Mouse (Mus musculus) forebrain, embryonic 12.5 days (tissue): ENCODE data around the gene Aamdc. TPM values are rescaled to one million over a fixed set of nuclear protein-coding genes. Genes with fewer than 3 reads are reported as not detected.

Source experiments
- ATAC-seq: fragments of 200-750 bp; cut with Nextera tagmentation; 2 replicates; pipeline ENCODE4 v1.8.0; 2017; ENCODE audit warnings: moderate TSS enrichment; ENCODE audit not compliant: low FRiP score
- H3K27ac ChIP-seq: fragments of 300-500 bp; sonication (generic); 2 replicates; pipeline ENCODE4 v1.5.1; 2016; ENCODE audit warnings: mild to moderate bottlenecking
- H3K27me3 ChIP-seq: fragments of 300-500 bp; sonication (generic); 2 replicates; pipeline ENCODE4 v1.6.1; 2016; ENCODE audit warnings: mild to moderate bottlenecking
- H3K36me3 ChIP-seq: fragments of 300-500 bp; sonication (generic); replicated peaks from 2 replicates; pipeline ENCODE4 v1.6.1; 2016; ENCODE audit warnings: mild to moderate bottlenecking
- H3K4me1 ChIP-seq: fragments of 300-500 bp; sonication (generic); 2 replicates; pipeline ENCODE4 v1.6.1; 2016
- H3K4me2 ChIP-seq: fragments of 300-500 bp; sonication (generic); 2 replicates; pipeline ENCODE4 v1.6.1; 2016; ENCODE audit warnings: mild to moderate bottlenecking, moderate library complexity
- H3K4me3 ChIP-seq: fragments of 300-500 bp; sonication (generic); replicated peaks from 2 replicates; pipeline ENCODE4 v1.5.1; 2016; ENCODE audit warnings: mild to moderate bottlenecking
- H3K9ac ChIP-seq: fragments of 300-500 bp; sonication (generic); 2 replicates; pipeline ENCODE4 v1.6.1; 2016; ENCODE audit warnings: mild to moderate bottlenecking
- H3K9me3 ChIP-seq: fragments of 300-500 bp; sonication (generic); 2 replicates; pipeline ENCODE4 v1.6.1; 2016
- WGBS: fragments of 180-500 bp; shearing (Covaris S2); methylation state at CpG from one replicate; pipeline ENCODE4 v1.1.7; 2016; 5-methylcytosine and 5-hydroxymethylcytosine counted together
- polyA plus RNA-seq: library from polyadenylated mRNA; unstranded; fragments of >200 nt; fragmentation: Nextera tagmentation; extraction: Ambion mirVana; gene quantifications from 2 replicates; pipeline ENCODE4 v1.2.1, GENCODE M21; 2016

Gene Aamdc
- polyA plus RNA-seq, result 35.5 and 36.5 TPM in 2 replicates

DNA sequence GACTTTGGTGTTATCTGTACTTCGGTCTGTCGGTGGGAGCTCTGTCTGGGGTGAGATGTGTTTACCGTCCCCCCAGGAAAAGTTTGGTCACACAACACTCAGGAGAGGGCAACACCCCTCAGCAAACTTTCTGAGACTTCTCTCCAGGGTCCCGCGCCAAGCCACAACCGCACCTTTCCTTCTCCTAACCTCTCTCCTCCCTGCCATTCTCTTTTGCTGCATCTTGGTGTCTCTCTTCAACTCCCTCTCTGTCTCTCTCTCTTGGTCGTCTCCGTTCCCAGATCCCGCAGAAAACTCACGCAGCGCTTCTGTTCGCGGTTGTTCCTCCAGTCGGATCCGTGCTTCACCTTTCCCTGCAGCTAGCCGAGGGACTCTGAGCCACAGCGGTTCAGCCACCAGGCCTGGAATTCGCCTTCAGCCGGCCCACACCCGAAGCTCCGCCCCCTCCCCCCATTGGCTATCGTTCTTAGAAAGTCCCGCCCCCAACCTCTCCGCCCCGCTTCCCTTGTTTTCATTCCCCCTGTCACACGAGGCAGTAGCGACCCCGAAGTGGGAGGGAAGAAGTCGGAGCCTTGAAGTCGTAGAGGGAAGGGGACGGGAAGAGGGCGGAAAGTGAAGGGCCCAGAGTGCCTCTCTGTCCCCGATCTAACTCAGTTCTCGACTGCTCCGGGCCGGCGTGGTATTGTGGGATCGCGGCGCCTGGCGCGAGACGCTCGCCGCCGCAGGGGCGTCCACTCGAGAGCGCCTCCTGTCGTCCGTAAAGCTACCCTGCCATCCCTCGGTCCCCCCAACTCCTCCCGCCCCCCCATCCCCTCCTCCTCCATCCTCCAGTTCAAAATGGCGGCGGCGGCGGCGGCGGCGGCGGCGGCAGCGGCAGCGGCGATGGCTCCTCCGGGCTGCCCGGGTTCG lies at the start of gene Aamdc, which contains the start of gene Rsf1:
TSS of gene Aamdc (minus strand) at position 431 of the 909 bp plus-strand sequence.
TSS of gene Rsf1 (plus strand) at position 823 of the 909 bp plus-strand sequence.
- ATAC-seq, result peak; percentile 96
- Histone ChIP-seq H3K27ac (peak within 1 kb of the TSS; percentile 99), H3K27me3 (no peaks in the 10 kb centered on the region), H3K9ac (peak within 1 kb of the TSS; percentile 99), H3K9me3 (no peaks in the 10 kb centered on the region), H3K4me1 (peaks cover 11% of the 10 kb centered on the region), H3K4me2 (peak within 1 kb of the TSS; percentile 85), H3K4me3 (peak within 1 kb of the TSS; percentile 99), H3K36me3 (no peaks in the 10 kb centered on the region; the same call in 1 of the 2 replicates)
- under 1% methylated on average over 54 of the region's 68 CpGs for WGBS

DNA sequence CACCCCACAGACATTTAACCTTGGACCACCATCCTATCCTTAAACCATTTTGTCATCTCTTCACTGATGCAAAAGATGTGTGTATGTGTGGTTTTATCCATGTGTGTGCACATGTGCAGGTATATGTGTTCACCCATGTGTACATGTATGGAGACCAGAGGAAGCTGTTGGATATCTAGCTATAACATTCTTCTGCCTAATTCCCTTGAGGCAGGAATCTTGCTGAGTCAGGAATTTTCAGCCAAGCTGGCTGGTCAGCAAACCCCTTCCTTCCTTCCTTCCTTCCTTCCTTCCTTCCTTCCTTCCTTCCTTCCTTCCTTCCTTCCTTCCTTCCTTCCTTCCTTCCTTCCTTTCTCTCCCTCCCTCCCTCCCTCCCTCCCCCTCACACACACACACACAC lies 44.1 kb upstream of the Aamdc start:
- Histone ChIP-seq H3K36me3 (no peaks in the 10 kb centered on the region), H3K9me3 (no peaks in the 10 kb centered on the region), H3K27ac (no peak overlapping the region), H3K4me1 (no peaks in the 10 kb centered on the region), H3K4me2 (no peak overlapping the region), H3K27me3 (no peaks in the 10 kb centered on the region), H3K9ac (no peak overlapping the region), H3K4me3 (no peak overlapping the region)
- ATAC-seq, result no peak

DNA sequence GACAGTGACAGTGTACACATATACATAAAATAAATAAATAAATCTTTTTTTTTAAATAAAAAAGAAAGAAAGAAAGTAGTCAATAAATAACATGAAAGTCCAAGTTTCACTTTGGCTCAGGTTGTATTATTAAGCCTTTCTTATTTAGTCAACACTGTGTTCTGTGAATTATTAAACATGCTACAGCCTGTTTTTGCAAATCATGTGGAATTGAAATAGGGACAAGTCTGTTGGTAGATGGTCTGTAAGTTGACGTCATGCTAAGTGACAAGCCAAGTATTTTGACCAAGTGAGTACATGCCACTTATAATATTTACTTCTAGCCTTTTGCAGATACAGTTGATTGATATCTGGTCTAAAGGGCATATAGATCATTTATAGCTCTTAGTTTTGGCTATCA lies 43.4 kb upstream of the Aamdc start:
- Histone ChIP-seq H3K9ac (no peak overlapping the region), H3K4me1 (no peaks in the 10 kb centered on the region), H3K9me3 (no peaks in the 10 kb centered on the region), H3K27ac (no peak overlapping the region), H3K4me2 (no peak overlapping the region), H3K36me3 (peaks cover 6% of the 10 kb centered on the region), H3K27me3 (no peaks in the 10 kb centered on the region), H3K4me3 (no peak overlapping the region)
- WGBS, result 100% methylated on average over 1 of the region's 1 CpGs
- ATAC-seq, result no peak

DNA sequence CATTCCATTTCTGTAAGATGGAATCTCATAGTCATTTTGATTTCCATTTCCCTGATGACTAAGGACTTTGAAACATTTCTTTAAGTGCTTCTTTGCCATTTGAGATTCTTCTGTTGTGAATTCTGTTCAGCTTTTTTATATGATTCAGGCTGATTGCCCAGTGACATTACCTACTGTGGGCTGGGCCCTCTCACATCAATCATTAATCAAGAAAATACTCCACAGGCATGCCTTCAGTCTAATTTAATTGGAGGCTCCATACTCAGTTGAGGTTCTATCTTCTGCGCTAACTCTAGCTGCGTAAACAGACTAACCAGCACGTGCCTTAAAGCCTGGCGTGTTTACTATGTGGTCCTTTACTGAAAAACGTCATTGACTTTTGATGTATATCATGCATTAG lies 42.0 kb upstream of the Aamdc start:
- Histone ChIP-seq H3K36me3 (peaks cover 7% of the 10 kb centered on the region), H3K4me3 (no peak overlapping the region), H3K9me3 (no peaks in the 10 kb centered on the region), H3K4me1 (no peaks in the 10 kb centered on the region), H3K27me3 (no peaks in the 10 kb centered on the region), H3K9ac (no peak overlapping the region), H3K4me2 (no peak overlapping the region), H3K27ac (no peak overlapping the region)
- ATAC-seq, result no peak
- 94% methylated on average over 5 of the region's 5 CpGs for WGBS

DNA sequence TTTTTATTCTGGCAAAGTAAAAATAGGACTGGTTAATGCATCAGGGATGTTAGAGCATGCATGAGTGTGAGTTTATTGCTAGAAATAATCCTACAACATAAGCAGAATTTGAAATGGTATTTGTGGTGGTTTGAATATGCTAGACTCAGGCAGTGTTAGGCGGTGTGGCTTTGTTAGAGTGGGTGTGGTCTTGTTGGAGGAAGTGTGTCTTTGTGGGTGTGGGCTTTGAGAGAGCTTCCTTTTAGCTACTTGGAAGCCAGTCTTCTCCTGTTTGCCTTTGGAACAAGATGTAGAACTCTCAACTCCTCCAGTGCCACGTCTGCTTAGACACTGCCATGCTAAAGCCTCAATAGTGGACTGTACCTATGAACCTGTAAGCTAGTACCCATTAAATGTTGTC lies 19.3 kb upstream of the Aamdc start:
- WGBS, result 92% methylated on average over 2 of the region's 2 CpGs
- H3K4me1 ChIP-seq, result no peaks in the 10 kb centered on the region
- no peak overlapping the region for H3K9ac ChIP-seq
- H3K27me3 ChIP-seq, result no peaks in the 10 kb centered on the region
- no peak for ATAC-seq
- H3K9me3 ChIP-seq, result 0 out of 2 replicates have a peak, but pooled peaks cover 3% of the 10 kb centered on the region
- H3K27ac ChIP-seq, result no peak overlapping the region
- no peak overlapping the region for H3K4me2 ChIP-seq
- no peak overlapping the region for H3K4me3 ChIP-seq
- H3K36me3 ChIP-seq, result no peaks in the 10 kb centered on the region

DNA sequence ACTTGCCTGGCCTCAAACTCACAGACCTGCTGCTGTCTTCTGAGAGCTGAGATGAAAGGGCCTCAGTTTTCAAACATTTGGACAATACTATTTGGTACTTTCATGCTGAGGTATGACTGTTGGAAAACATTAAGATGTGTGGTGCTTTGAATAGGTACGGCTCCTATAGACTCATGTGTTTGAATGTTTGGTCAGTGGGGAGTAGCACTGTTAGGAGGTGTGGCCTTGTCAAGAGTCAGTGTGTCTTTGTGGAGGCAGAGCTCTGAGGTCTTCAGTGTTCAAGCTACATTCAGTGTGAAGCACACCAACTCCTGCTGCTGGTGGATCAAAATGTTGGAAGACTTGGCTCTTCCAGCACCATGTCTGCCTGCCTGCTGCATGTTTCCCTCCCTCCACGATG lies 14.2 kb upstream of the Aamdc start:
- H3K4me3 ChIP-seq, result no peak overlapping the region
- no peak overlapping the region for H3K4me2 ChIP-seq
- no peak overlapping the region for H3K27ac ChIP-seq
- H3K9ac ChIP-seq, result no peak overlapping the region
- 0 out of 2 replicates have a peak, but pooled peaks cover 3% of the 10 kb centered on the region for H3K9me3 ChIP-seq
- H3K27me3 ChIP-seq, result no peaks in the 10 kb centered on the region
- no peak for ATAC-seq
- H3K36me3 ChIP-seq, result peaks cover 8% of the 10 kb centered on the region
- WGBS, result 94% methylated on average over 2 of the region's 2 CpGs
- peaks cover 8% of the 10 kb centered on the region for H3K4me1 ChIP-seq

DNA sequence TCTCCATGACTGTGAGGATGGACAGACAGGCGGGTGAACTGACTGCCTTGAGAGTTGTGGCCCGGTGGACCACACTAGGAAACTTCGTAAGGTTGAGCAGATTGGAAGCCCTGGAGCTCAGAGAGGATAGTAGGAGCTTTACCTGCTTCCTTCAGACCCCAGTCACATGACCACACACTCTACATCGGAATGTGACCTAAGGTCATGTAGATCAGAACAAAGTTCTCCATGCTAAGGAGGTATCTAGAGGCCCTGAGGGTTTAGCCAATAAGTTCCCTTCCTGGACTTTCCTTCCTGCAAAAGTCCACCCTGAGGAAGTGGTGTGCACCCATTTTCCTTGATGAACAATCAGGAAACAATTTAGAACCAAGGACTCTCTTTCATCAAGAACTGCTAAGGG lies 13.1 kb upstream of the Aamdc start:
- Histone ChIP-seq H3K9me3 (0 out of 2 replicates have a peak, but pooled peaks cover 3% of the 10 kb centered on the region), H3K9ac (no peak overlapping the region), H3K27me3 (no peaks in the 10 kb centered on the region), H3K4me3 (no peak overlapping the region), H3K27ac (no peak overlapping the region), H3K36me3 (peaks cover 8% of the 10 kb centered on the region), H3K4me1 (peaks cover 8% of the 10 kb centered on the region), H3K4me2 (no peak overlapping the region)
- WGBS, result 96% methylated on average over 4 of the region's 4 CpGs
- ATAC-seq, result no peak

DNA sequence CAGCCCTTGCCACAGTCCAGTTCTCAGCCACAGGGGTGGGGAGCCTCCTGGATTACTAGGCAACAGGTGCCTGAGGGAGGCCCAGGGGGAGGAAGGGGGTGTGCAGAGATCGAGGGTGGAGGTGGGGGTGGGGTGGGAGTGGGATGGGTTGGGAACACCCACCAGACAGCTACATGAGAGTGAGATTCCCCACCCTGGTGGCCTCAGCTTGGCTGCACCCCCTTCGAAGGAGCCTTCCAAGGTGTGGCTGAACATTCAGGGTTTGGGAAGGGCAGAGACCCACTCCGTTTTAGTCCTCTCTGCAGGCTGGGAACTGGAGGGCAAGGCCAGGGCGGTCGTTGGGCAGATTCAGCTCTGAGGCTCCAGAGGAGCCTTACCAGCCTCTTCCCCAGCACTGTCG lies 12.0 kb upstream of the Aamdc start:
- no peak for ATAC-seq
- 92% methylated on average over 6 of the region's 6 CpGs for WGBS

DNA sequence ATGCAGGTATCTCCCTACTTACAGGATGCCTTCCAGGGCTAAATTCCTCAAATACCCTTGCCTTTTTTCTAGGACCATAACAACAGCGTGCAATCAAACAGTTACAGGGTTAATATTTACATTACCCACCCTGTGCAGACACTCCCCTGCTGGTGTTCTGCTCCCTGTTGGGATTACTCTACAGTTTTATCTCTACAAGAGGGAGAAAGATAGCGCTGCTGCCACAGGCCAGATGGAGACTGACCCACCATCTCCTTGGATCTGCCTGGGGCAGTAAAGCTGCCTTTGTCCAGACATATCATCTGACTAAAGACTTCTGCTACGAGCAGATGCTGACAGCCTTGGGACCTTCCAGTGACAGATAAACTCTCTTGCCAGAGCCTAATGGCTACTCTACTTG lies 11.2 kb upstream of the Aamdc start:
- H3K9me3 ChIP-seq, result 0 out of 2 replicates have a peak, but pooled peaks cover 3% of the 10 kb centered on the region
- peaks cover 8% of the 10 kb centered on the region for H3K4me1 ChIP-seq
- H3K4me3 ChIP-seq, result no peak overlapping the region
- 0 out of 2 replicates have a peak overlapping the region, but pooled peaks have one; percentile 19 for H3K27ac ChIP-seq
- H3K9ac ChIP-seq, result no peak overlapping the region
- no peak for ATAC-seq
- 70% methylated on average over 3 of the region's 3 CpGs for WGBS
- H3K36me3 ChIP-seq, result peaks cover 8% of the 10 kb centered on the region
- H3K4me2 ChIP-seq, result no peak overlapping the region
- no peaks in the 10 kb centered on the region for H3K27me3 ChIP-seq

More for the DNA sequence above, 12.0 kb upstream of the Aamdc start:
- H3K4me2 ChIP-seq, result no peak overlapping the region
- no peak overlapping the region for H3K27ac ChIP-seq
- peaks cover 8% of the 10 kb centered on the region for H3K36me3 ChIP-seq
- H3K9me3 ChIP-seq, result 0 out of 2 replicates have a peak, but pooled peaks cover 3% of the 10 kb centered on the region
- H3K9ac ChIP-seq, result no peak overlapping the region
- H3K27me3 ChIP-seq, result no peaks in the 10 kb centered on the region
- H3K4me1 ChIP-seq, result peaks cover 8% of the 10 kb centered on the region
- no peak overlapping the region for H3K4me3 ChIP-seq

DNA sequence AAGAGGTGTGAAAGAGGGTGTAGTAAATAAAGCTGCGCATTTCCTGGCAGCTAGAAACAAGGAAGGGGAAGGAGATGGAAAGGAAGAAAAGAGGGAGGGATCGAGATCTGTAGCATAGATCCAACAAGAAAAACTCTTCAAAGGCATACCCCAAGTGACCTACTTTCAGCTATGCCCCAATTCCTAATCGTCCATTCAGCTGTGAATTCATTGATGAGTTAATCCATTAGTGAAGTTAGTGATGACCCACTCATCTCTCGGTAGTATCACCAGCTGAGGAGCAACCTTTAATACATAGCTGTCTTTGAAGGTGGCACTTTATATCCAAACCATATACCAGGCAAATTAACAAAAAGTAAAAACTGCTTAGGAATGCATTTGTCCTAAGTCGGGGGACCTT lies 9.2 kb upstream of the Aamdc start:
- H3K9me3 ChIP-seq, result no peaks in the 10 kb centered on the region
- no peaks in the 10 kb centered on the region for H3K27me3 ChIP-seq
- peaks cover 8% of the 10 kb centered on the region for H3K4me1 ChIP-seq
- H3K4me2 ChIP-seq, result no peak overlapping the region
- no peak overlapping the region for H3K9ac ChIP-seq
- peaks cover 8% of the 10 kb centered on the region for H3K36me3 ChIP-seq
- ATAC-seq, result no peak
- WGBS, result 71% methylated on average over 5 of the region's 5 CpGs
- H3K27ac ChIP-seq, result no peak overlapping the region
- H3K4me3 ChIP-seq, result no peak overlapping the region

DNA sequence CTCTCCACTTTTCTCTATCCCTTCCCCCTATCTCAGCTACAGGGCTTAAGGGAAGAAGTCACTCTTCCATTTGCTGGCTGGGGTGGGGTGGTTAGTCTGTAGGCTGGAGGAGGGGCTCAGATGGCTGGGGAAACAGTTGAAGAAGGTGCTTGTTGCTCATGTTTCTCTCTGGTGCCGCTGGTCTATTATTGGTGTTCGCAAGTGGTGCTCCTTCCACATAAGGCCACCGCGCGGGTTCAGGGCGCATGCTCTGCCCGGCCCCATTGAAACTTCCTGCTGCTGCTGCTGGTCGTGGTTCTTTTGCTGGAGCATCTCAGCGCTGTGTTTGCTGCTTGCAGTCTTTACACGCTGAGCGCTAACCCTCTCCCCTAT lies 1.5 kb upstream of the Aamdc start:
- H3K9me3 ChIP-seq, result no peaks in the 10 kb centered on the region
- peak; percentile 55 for ATAC-seq
- peaks cover 11% of the 10 kb centered on the region for H3K4me1 ChIP-seq
- under 1% methylated on average over 11 of the region's 11 CpGs for WGBS
- H3K27ac ChIP-seq, result peak overlapping the region; percentile 99
- peak overlapping the region; percentile 99 for H3K4me3 ChIP-seq
- peak overlapping the region; percentile 85 for H3K4me2 ChIP-seq
- H3K27me3 ChIP-seq, result no peaks in the 10 kb centered on the region
- H3K36me3 ChIP-seq, result no peaks in the 10 kb centered on the region
- H3K9ac ChIP-seq, result peak overlapping the region; percentile 99

DNA sequence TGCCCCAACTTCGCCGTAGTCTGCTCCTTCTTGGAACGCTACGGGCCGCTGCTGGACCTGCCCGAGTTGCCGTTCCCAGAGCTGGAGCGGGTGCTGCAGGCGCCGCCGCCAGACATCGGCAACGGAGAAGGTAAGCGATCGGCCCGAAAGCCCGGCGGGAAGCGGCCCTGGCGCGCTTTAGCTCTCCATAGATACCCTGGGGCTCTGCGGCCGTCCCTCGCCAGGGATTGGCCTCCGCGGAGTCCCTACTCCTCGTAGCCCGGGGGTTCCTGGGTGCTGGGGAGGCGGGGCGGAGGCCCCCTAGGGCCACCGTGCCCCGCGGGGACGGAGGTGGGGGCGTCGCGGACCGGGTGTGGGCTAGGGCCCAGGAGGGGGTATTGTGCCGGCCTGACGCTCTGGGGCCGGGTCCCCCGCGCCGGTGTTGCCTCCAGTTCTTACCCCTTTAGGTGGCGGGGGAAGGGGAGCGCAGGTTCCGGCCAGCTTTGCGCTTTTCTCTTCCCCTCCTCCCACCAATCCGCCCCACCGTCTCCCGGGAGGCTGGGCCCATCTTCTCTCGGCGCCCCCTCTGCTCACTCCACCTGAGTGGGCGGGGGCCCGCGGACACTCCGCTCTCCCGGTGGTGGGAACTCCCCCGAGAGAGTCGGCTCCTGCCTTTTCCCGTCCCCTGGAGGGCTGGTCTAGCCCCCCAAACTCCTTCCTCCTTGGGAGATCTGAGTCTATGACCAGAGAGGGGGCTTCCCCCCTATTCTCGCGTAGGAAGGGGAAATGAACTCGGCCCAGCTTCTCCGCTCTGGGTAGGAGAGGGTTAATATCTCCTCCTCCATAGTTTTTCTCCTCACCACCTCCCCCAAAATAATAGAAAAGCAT lies 912 bp upstream of the Aamdc start:
- peak overlapping the region; percentile 99 for H3K27ac ChIP-seq
- H3K4me1 ChIP-seq, result peaks cover 11% of the 10 kb centered on the region
- peak overlapping the region; percentile 99 for H3K4me3 ChIP-seq
- WGBS, result under 1% methylated on average over 57 of the region's 65 CpGs
- peak overlapping the region; percentile 99 for H3K9ac ChIP-seq
- no peaks in the 10 kb centered on the region for H3K27me3 ChIP-seq
- peak; percentile 56 for ATAC-seq
- peak overlapping the region; percentile 85 for H3K4me2 ChIP-seq
- no peaks in the 10 kb centered on the region for H3K36me3 ChIP-seq
- H3K9me3 ChIP-seq, result no peaks in the 10 kb centered on the region
